Mouse (Mus musculus) embryonic facial prominence, embryonic 14.5 days (tissue): ENCODE results near the gene Ccdc34. TPM values are rescaled to one million over a fixed set of nuclear protein-coding genes. Genes with fewer than 3 reads are reported as not detected.

Source experiments
- ATAC-seq: fragments of 200-750 bp; cut with Nextera tagmentation; 2 replicates; pipeline ENCODE4 v1.8.0; 2017; ENCODE audit warnings: low read depth, moderate number of reproducible peaks, moderate TSS enrichment
- DNase-seq: peaks from one replicate; pipeline ENCODE4 v3.0.0-alpha.2; 2015; ENCODE audit warnings: low spot score
- H3K27ac ChIP-seq: fragments of 300-500 bp; sonication (generic); replicated peaks from 2 replicates; pipeline ENCODE4 v1.5.1; 2014; ENCODE audit warnings: low read depth, mild to moderate bottlenecking, low read length, moderate library complexity
- H3K27me3 ChIP-seq: fragments of 300-500 bp; sonication (generic); replicated peaks from 2 replicates; pipeline ENCODE4 v1.6.1; 2014; ENCODE audit warnings: low read length; ENCODE audit not compliant: control insufficient read depth, insufficient read depth
- H3K36me3 ChIP-seq: fragments of 300-500 bp; sonication (generic); 2 replicates; pipeline ENCODE4 v1.6.1; 2014; ENCODE audit warnings: low read length, mixed read lengths; ENCODE audit not compliant: control insufficient read depth, insufficient read depth
- H3K4me1 ChIP-seq: fragments of 300-500 bp; sonication (generic); 2 replicates; pipeline ENCODE4 v1.6.1; 2014; ENCODE audit warnings: antibody characterized with exemption, low read length; ENCODE audit not compliant: control insufficient read depth, insufficient read depth
- H3K4me2 ChIP-seq: fragments of 300-500 bp; sonication (generic); 2 replicates; pipeline ENCODE4 v1.6.1; 2014; ENCODE audit warnings: low read depth, mild to moderate bottlenecking, low read length, moderate library complexity, mixed read lengths
- H3K4me3 ChIP-seq: fragments of 300-500 bp; sonication (generic); 2 replicates; pipeline ENCODE4 v1.5.1; 2014; ENCODE audit warnings: low read depth, mild to moderate bottlenecking, low read length
- H3K9ac ChIP-seq: fragments of 300-500 bp; sonication (generic); 2 replicates; pipeline ENCODE4 v1.6.1; 2014; ENCODE audit warnings: low read depth, mild to moderate bottlenecking, low read length, moderate library complexity, mixed read lengths
- H3K9me3 ChIP-seq: fragments of 300-500 bp; sonication (generic); 2 replicates; pipeline ENCODE4 v1.6.1; 2016; ENCODE audit warnings: low read length; ENCODE audit not compliant: control insufficient read depth
- WGBS: fragments of 180-500 bp; shearing (Covaris S2); extraction: QIAGEN DNeasy Blood & Tissue Kit; methylation state at CpG from one replicate; pipeline ENCODE4 v1.1.7; 2014; 5-methylcytosine and 5-hydroxymethylcytosine counted together
- polyA plus RNA-seq: library from polyadenylated mRNA; unstranded; fragments of >200 nt; fragmentation: Nextera tagmentation; extraction: Ambion mirVana; gene quantifications from 2 replicates; pipeline ENCODE4 v1.2.1, GENCODE M21; 2014

The Ccdc34 gene
- 36.1 and 37.7 TPM in 2 replicates for polyA plus RNA-seq

- WGBS = under 1% methylated on average over 36 of the region's 55 CpGs
- DNase-seq (peak; percentile 98), ATAC-seq (peak; percentile 99)
Measured at GRCm38 (mm10) chr2:110017616-110018505, at the start of gene Ccdc34. Gene Ccdc34, plus strand, starts transcription at chr2:110017817.

DNA sequence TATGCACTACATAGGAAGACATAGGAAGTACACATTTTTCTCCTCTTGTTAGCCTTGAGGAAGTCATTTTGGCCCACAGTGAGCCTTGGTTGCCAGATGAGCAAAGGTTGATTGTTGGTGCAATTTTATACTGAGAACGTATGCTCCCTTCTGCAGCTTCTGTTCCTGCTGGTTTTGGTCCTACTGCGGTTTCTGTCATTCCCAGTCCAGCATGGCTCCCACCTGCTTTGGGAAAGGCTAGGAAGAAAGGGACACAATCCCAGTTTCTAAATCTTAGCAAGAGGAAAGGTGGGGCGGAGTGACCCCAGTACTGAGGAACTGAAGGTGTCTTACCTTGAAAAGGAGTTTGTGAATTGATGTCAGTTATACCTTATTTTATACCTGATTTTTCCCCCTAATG, 48.2 kb upstream of the Ccdc34 start:
- Histone ChIP-seq H3K4me2 (no peak overlapping the region), H3K4me3 (no peak overlapping the region), H3K4me1 (peaks cover 34% of the 10 kb centered on the region), H3K9ac (no peak overlapping the region), H3K27ac (no peak overlapping the region; the same call in 1 of the 2 replicates), H3K9me3 (no peaks in the 10 kb centered on the region), H3K36me3 (no peaks in the 10 kb centered on the region), H3K27me3 (no peaks in the 10 kb centered on the region)
- 81% methylated on average over 3 of the region's 3 CpGs for WGBS
- ATAC-seq (no peak), DNase-seq (no peak)

More at GRCm38 (mm10) chr2:110017616-110018505, at the start of gene Ccdc34:
- peak within 1 kb of the TSS; percentile 74 for H3K4me2 ChIP-seq
- peak within 1 kb of the TSS; percentile 83 for H3K27ac ChIP-seq
- H3K27me3 ChIP-seq = no peaks in the 10 kb centered on the region
- H3K4me3 ChIP-seq = peak within 1 kb of the TSS; percentile 82
- H3K9ac ChIP-seq = peak within 1 kb of the TSS; percentile 93
- no peaks in the 10 kb centered on the region for H3K9me3 ChIP-seq
- peaks cover 26% of the 10 kb centered on the region for H3K36me3 ChIP-seq
- peaks cover 24% of the 10 kb centered on the region for H3K4me1 ChIP-seq

GRCm38 (mm10) chr2:109969926-109970532, 47.6 kb upstream of the Ccdc34 start:
- no peak overlapping the region; the same call in 1 of the 2 replicates for H3K4me2 ChIP-seq
- DNase-seq = peak; percentile 69
- 50% methylated on average over 10 of the region's 10 CpGs for WGBS
- H3K27ac ChIP-seq = peak overlapping the region; percentile 18; the same call in 1 of the 2 replicates
- H3K4me3 ChIP-seq = no peak overlapping the region
- peak; percentile 51; the same call in 1 of the 2 replicates for ATAC-seq
- H3K9ac ChIP-seq = no peak overlapping the region
- H3K27me3 ChIP-seq = no peaks in the 10 kb centered on the region
- no peaks in the 10 kb centered on the region for H3K9me3 ChIP-seq
- peaks cover 34% of the 10 kb centered on the region for H3K4me1 ChIP-seq
- no peaks in the 10 kb centered on the region for H3K36me3 ChIP-seq

DNA sequence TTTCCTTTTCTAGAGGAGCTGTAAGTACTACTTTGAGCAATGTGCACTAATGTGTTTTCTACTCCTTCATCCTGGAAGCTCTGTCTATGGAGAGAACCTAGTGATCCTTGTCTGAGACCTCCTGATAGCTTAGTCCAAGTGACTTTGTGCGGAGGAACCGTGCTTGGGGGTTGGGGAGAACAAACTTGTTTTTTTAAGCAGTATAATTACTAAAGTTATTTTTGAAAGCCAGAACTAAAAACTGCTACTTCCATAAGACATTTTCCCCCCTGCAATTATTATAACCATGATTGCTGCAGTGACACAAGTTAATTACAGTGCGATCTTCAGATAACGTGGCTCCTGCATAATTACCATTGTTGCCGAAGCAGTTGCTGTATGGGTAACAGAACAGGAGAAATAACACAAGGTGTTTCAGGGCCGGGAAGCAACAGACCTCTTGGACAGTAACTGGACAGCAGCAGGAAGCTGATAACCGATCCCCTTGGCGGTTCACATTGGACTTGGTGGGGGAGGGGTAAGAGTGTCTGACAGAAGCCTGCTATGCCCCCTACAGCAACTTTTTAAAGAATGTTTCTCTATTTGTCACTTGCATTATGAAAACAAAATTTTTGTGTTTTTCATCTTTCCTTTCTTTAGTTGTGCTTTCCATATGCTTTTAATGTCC, 46.7 kb upstream of the Ccdc34 start:
- no peak for ATAC-seq
- DNase-seq = no peak
- WGBS = 41% methylated on average over 8 of the region's 8 CpGs
- Histone ChIP-seq H3K4me3 (no peak overlapping the region), H3K9ac (no peak overlapping the region), H3K4me1 (peaks cover 30% of the 10 kb centered on the region), H3K27me3 (no peaks in the 10 kb centered on the region), H3K4me2 (no peak overlapping the region), H3K27ac (peak overlapping the region; percentile 18; the same call in 1 of the 2 replicates), H3K36me3 (peaks cover 5% of the 10 kb centered on the region; the same call in 1 of the 2 replicates), H3K9me3 (no peaks in the 10 kb centered on the region)

DNA sequence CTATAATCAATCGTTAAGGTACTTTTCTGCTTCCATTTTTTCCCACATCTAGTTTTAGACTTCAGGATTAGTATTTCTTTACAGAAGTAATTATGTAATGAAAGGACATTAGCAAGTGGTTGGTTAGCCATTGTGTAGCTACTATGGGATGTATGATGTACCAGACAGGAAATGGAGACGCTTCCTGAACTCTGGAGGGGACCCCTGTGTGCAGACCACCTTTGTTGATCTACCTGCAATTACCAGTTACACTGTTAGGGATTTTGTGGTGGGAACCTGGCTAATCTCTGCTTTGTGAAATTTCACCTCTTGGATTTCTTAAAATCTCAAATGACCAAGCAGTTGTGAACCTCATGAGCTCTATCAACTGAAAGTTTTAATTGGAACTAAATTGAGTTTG, 45.3 kb upstream of the Ccdc34 start:
- H3K4me2 ChIP-seq = no peak overlapping the region
- no peak overlapping the region for H3K4me3 ChIP-seq
- peaks cover 25% of the 10 kb centered on the region for H3K4me1 ChIP-seq
- no peaks in the 10 kb centered on the region for H3K9me3 ChIP-seq
- peaks cover 10% of the 10 kb centered on the region; the same call in 1 of the 2 replicates for H3K36me3 ChIP-seq
- H3K27me3 ChIP-seq = no peaks in the 10 kb centered on the region
- ATAC-seq (peak; percentile 70; the same call in 1 of the 2 replicates), DNase-seq (no peak)
- 82% methylated on average over 2 of the region's 2 CpGs for WGBS
- H3K9ac ChIP-seq = no peak overlapping the region
- H3K27ac ChIP-seq = no peak overlapping the region

DNA sequence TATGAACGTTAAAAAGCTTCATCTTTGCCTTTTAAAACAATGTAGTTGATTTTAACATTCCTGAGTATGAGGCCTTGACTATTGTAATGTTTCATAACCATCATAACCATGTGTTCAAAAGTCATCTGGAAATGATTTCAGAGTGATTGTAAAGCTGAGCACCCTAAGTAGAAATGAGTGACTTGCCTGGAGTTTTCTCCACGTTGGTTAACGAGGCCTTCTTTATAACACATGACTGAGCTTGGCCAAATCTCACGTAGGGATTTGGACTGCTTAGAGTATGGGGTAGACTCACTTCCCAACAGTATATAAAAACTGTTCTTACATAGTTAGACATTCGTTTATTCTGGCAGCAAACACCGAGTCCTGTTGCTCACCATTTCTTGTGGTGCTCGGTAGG, 44.7 kb upstream of the Ccdc34 start:
- no peak overlapping the region for H3K4me2 ChIP-seq

GRCm38 (mm10) chr2:109974807-109975206, 42.8 kb upstream of the Ccdc34 start:
- H3K4me3 ChIP-seq = no peak overlapping the region
- H3K9me3 ChIP-seq = no peaks in the 10 kb centered on the region
- ATAC-seq (no peak), DNase-seq (no peak)
- 94% methylated on average over 7 of the region's 7 CpGs for WGBS
- H3K9ac ChIP-seq = no peak overlapping the region
- H3K4me1 ChIP-seq = peaks cover 25% of the 10 kb centered on the region
- H3K36me3 ChIP-seq = peaks cover 10% of the 10 kb centered on the region; the same call in 1 of the 2 replicates
- no peak overlapping the region for H3K4me2 ChIP-seq
- H3K27ac ChIP-seq = no peak overlapping the region
- no peaks in the 10 kb centered on the region for H3K27me3 ChIP-seq

More for the DNA sequence above, 44.7 kb upstream of the Ccdc34 start:
- H3K4me3 ChIP-seq = no peak overlapping the region
- 47% methylated on average over 7 of the region's 7 CpGs for WGBS
- DNase-seq (peak; percentile 63), ATAC-seq (0 out of 2 replicates have a peak, but pooled peaks have one; percentile 10)
- no peak overlapping the region for H3K9ac ChIP-seq
- peaks cover 10% of the 10 kb centered on the region; the same call in 1 of the 2 replicates for H3K36me3 ChIP-seq
- H3K4me1 ChIP-seq = peaks cover 25% of the 10 kb centered on the region
- H3K9me3 ChIP-seq = no peaks in the 10 kb centered on the region
- no peaks in the 10 kb centered on the region for H3K27me3 ChIP-seq
- no peak overlapping the region for H3K27ac ChIP-seq

DNA sequence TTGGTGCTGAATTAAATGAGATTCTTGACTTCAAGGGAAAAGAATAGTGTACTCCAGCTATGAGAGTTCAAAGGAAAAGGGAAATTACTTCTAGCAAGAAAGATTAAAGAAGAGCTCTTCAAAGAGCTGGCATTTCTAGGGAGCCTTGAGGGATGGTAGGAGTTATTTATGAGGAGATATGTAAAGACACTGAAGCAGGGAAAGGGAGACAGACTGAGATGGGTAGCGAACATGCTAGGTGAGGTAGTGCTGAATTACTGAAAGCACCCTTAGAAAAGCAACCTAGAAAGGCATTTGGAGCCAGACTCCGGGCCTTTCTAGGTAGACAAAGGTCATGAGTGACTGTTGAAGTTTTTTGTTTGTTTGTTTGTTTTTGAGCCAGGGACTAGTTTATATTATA, 41.4 kb upstream of the Ccdc34 start:
- Histone ChIP-seq H3K27ac (no peak overlapping the region), H3K9ac (no peak overlapping the region), H3K27me3 (no peaks in the 10 kb centered on the region), H3K9me3 (no peaks in the 10 kb centered on the region), H3K36me3 (peaks cover 10% of the 10 kb centered on the region; the same call in 1 of the 2 replicates), H3K4me2 (no peak overlapping the region), H3K4me3 (no peak overlapping the region), H3K4me1 (peaks cover 14% of the 10 kb centered on the region; the same call in 1 of the 2 replicates)
- WGBS = 77% methylated on average over 2 of the region's 2 CpGs
- DNase-seq (no peak), ATAC-seq (no peak)
